Mouse (Mus musculus) frontal cortex, postnatal 10 days (tissue): ENCODE results near the gene Dpp6.
A peak's percentile ranks its signal among the peaks of the same experiment; 100 is the strongest.

Source experiments
- DNase-seq, 2 experiments: peaks; one replicate each; pipeline ENCODE4 v3.0.0; 2022; ENCODE audit warnings: low spot score in 2 of 2, mixed read lengths in 1 of 2

Gene Dpp6

DNA sequence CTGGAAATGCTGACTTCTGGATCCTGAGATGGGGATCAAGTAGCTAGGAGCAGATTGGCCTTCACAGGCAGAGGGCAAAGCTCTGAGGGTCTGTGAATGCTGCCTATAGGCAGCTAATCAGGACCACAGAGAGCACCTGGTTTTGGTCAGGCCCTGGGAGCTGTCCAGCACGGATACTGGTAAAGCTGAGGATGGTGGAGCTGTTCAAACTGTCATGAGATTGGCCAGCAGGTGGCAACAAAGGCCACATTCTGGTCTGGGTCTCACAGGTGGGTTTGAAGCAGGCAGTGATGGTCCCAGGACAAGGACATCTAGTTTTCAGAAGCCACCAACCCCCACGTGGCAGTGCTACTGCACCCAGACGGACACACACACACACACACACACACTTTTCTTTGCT is 920.2 kb downstream of the Dpp6 start:
- peak in 1 of 2 experiments; percentile 44 for DNase-seq

DNA sequence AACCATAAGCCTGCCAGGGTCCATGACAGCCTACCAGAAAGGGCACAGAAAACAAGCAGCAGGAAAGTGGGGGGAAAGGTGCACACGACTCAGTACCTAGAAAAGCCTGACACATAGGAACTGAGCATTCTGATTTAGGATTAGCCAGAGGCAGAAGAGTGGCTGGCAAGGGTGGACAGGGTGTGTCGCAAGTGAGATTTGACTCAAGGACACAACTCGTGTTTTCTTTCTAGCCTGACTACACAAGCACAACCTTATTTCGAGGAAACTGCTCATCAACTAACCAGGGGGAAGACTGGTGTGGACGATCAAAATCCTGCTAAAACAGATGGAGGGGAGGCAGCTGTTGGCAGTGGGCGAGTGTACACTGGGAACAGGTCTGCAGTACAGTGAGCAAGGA is 922.2 kb downstream of the Dpp6 start:
- no peak for DNase-seq

DNA sequence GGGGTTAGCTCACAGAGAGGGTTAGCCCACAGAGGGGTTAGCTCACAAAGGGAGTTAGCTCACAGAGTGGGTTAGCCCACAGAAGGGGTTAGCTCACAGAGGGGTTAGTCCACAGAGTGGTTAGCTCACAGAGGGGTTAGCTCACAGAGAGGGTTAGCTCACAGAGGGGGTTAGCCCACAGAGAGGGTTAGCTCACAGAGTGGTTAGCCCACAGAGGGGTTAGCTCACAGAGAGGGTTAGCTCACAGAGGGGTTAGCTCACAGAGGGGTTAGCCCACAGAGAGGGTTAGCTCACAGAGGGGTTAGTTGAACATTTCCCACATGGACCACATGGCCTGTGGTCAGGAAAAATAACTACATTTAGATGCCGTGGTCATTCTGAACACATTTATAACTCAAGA is 927.9 kb downstream of the Dpp6 start:
- DNase-seq = no peak

DNA sequence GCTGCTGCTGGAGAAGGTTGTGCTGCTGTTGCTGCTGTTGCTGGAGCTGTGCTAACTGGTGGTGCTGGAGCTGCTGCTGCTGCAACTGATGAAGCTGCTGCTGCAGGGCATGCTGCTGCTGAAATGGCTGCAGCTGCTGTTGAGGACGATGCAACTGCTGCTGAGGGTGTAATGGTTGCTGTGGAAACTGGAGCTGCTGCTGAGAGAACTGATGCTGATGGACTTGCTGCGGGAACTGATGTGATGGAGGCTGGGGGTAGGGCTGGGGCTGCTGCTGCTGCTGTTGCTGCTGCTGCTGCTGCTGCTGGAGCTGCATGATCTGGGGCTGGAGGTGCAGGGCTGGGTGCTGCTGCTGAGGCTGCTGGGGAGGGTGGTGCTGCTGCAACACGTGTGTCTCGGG is 948.8 kb downstream of the Dpp6 start:
- DNase-seq = no peak

DNA sequence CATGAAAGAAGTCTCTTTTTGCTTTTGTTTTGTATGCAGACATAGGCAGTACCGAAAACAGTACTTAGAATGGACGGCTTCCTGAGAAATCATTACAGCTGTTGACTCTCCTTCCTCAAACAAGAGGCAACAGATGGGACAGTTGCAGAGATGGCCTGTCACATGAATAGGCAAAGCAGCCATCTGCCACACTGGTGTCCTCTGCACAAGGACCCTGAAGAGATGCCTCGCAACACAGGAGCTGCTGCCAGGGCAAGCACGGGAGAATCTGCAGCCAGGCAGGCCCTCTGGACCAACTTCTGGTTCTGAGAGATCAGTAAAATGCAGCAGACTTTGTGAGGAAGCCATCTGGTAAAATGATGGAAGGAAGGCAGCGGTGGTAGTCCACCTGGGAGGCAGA is 950.9 kb downstream of the Dpp6 start:
- DNase-seq = no peak
